Mouse (Mus musculus): ENCODE measurements at regions not wholly inside any gene's neighbourhood (a gene's known extent, or its start where the extent isn't known, plus 50 kb on each side); places are given as distances from the start of the nearest gene placed in this dataset.

DNA sequence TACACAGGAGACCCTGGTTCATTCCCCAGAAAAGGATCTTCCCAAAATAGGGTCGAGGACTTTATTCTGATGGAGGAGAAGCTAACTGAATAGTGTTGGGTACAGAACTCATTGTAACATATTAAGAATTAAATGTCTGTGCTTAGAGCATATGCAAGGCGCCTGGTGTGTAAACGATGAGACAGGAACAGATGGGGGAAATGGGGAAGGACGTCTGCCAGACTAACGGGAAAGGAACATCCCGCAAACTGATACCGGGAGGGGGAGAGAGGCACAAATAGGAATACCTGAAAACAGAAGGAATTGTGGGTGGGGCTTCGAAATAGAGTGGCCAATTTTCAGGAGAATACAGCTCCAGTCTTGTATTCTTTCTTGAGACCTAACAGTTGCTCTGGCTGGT, 268.6 kb upstream of the Tbx3 start:
- TF ChIP-seq TAL1 (IDR thresholded peaks at IDR 0.05; ENCODE audit: low read length) (no peak), GATA1 (IDR thresholded peaks at IDR 0.05; ENCODE audit: low read length) (no peak)
